Mouse (Mus musculus): ENCODE measurements around the gene Tet2. TPM values are rescaled to one million over a fixed set of nuclear protein-coding genes. Genes with fewer than 3 reads are reported as not detected.

Gene Tet2
- polyA plus RNA-seq, 1 experiment: not detected

DNA sequence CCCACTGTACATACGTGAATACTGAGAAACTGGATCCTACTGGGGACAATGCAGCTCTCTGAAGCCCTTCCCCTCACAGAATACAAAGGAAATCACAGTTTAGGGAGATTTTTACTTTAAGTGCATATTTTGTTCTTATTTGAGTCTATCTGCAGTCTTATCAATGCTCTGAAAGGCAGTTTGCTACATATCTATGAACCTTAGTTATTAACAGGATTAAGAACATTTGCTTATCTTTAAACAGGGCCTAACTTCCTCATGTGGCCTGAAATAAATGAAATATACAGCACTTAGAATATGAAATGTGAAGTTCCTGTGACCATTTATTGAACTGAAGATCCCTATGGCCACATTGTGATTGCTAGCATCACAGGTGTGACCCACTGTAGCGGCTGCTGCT is 53.6 kb downstream of the Tet2 start:
- Histone ChIP-seq H3K4me3 (ENCODE audit: insufficient read depth, low read depth, low read length) (no peak overlapping the region), H3K4me1 (ENCODE audit: control insufficient read depth, insufficient read depth, low read length) (no peaks in the 10 kb centered on the region), H3K27ac (ENCODE audit: insufficient read depth, low read depth, low read length) (no peak overlapping the region)
- TF ChIP-seq CTCF (IDR thresholded peaks at IDR 0.05; ENCODE audit: insufficient read depth, low read depth, low read length) (no peak), POLR2A (IDR thresholded peaks at IDR 0.05; ENCODE audit: insufficient read depth, low read depth, low read length) (no peak)
- 89% methylated on average over 2 of the region's 2 CpGs for WGBS

GRCm38 (mm10) chr3:133488022-133488725 is 56.8 kb downstream of the Tet2 start:
- TF ChIP-seq CTCF (IDR thresholded peaks at IDR 0.05; ENCODE audit: insufficient read depth, low read depth, low read length): no peak
- no peak for TF ChIP-seq POLR2A (IDR thresholded peaks at IDR 0.05; ENCODE audit: insufficient read depth, low read depth, low read length)
- no peak overlapping the region for H3K27ac ChIP-seq (ENCODE audit: insufficient read depth, low read depth, low read length)
- 91% methylated on average over 13 of the region's 13 CpGs for WGBS

GRCm38 (mm10) chr3:133482887-133483286 is 62.1 kb downstream of the Tet2 start:
- Histone ChIP-seq H3K27ac (ENCODE audit: insufficient read depth, low read depth, low read length) (no peak overlapping the region), H3K4me1 (ENCODE audit: control insufficient read depth, insufficient read depth, low read length) (no peaks in the 10 kb centered on the region), H3K4me3 (ENCODE audit: insufficient read depth, low read depth, low read length) (no peak overlapping the region)
- TF ChIP-seq CTCF (IDR thresholded peaks at IDR 0.05; ENCODE audit: insufficient read depth, low read depth, low read length) (no peak), POLR2A (IDR thresholded peaks at IDR 0.05; ENCODE audit: insufficient read depth, low read depth, low read length) (no peak)
- 36% methylated on average over 1 of the region's 1 CpGs for WGBS

More at GRCm38 (mm10) chr3:133488022-133488725, 56.8 kb downstream of the Tet2 start:
- Histone ChIP-seq H3K4me3 (ENCODE audit: insufficient read depth, low read depth, low read length) (no peak overlapping the region), H3K4me1 (ENCODE audit: control insufficient read depth, insufficient read depth, low read length) (no peaks in the 10 kb centered on the region)

DNA sequence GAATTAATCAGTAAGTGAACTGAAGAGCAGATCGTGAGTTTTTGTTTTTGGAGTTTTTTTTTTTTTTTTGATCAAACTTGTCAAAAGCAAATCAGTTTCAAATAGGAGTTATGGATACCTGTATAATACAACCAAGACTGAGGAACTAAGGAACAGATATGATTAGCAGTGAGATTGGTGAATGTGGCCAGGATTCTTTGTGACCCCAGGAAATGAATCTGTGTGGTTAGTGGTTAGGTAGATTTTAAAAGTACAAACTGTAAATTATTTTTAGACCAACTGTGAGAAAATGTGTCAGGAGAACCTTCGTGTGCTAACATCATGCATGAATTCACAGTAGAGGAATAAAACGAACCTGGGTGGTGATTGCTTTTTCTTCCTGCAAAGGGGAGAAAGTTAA is 66.0 kb downstream of the Tet2 start:
- 77% methylated on average over 3 of the region's 3 CpGs for WGBS
- TF ChIP-seq CTCF (IDR thresholded peaks at IDR 0.05; ENCODE audit: insufficient read depth, low read depth, low read length) (no peak), POLR2A (IDR thresholded peaks at IDR 0.05; ENCODE audit: insufficient read depth, low read depth, low read length) (no peak)
- H3K27ac ChIP-seq (ENCODE audit: insufficient read depth, low read depth, low read length): no peak overlapping the region
- H3K4me1 ChIP-seq (ENCODE audit: control insufficient read depth, insufficient read depth, low read length): peaks cover 2% of the 10 kb centered on the region; the same call in 1 of the 2 replicates
- no peak overlapping the region for H3K4me3 ChIP-seq (ENCODE audit: insufficient read depth, low read depth, low read length)

- H3K4me3 ChIP-seq (ENCODE audit: insufficient read depth, low read depth, low read length): no peak overlapping the region
- peaks cover 2% of the 10 kb centered on the region; the same call in 1 of the 2 replicates for H3K4me1 ChIP-seq (ENCODE audit: control insufficient read depth, insufficient read depth, low read length)
- no peak overlapping the region for H3K27ac ChIP-seq (ENCODE audit: insufficient read depth, low read depth, low read length)
- WGBS: 37% methylated on average over 1 of the region's 1 CpGs
- TF ChIP-seq POLR2A (IDR thresholded peaks at IDR 0.05; ENCODE audit: insufficient read depth, low read depth, low read length) (no peak), CTCF (IDR thresholded peaks at IDR 0.05; ENCODE audit: insufficient read depth, low read depth, low read length) (no peak)
Observed at GRCm38 (mm10) chr3:133473781-133474180, 71.2 kb downstream of the Tet2 start.

DNA sequence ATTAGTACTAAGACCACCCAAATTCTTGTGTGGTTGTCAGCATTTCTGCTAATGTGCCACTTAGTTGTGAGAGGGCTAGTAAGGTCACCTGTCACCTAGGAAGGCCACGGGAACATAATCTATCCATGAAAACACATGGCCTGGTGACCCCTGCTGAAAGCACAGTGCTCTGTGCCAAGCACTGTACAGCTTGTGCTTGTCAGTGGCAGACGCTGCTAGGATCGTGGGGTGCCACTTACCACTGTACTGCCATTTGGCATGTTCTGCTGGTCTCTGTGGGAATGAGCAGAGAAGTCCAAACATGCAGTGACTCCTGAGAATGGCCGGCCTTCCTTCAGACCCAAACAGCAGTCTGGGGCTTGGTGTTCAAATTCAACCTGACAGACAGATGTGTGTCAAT is 73.8 kb downstream of the Tet2 start:
- 84% methylated on average over 4 of the region's 4 CpGs for whole genome bisulfite sequencing
- Histone ChIP-seq H3K4me3 (ENCODE audit: insufficient read depth, low read depth, low read length) (no peak overlapping the region), H3K27ac (ENCODE audit: insufficient read depth, low read depth, low read length) (no peak overlapping the region), H3K4me1 (ENCODE audit: control insufficient read depth, insufficient read depth, low read length) (peaks cover 2% of the 10 kb centered on the region; the same call in 1 of the 2 replicates)
- TF ChIP-seq CTCF (IDR thresholded peaks at IDR 0.05; ENCODE audit: insufficient read depth, low read depth, low read length): no peak
- TF ChIP-seq POLR2A (IDR thresholded peaks at IDR 0.05; ENCODE audit: insufficient read depth, low read depth, low read length): no peak

DNA sequence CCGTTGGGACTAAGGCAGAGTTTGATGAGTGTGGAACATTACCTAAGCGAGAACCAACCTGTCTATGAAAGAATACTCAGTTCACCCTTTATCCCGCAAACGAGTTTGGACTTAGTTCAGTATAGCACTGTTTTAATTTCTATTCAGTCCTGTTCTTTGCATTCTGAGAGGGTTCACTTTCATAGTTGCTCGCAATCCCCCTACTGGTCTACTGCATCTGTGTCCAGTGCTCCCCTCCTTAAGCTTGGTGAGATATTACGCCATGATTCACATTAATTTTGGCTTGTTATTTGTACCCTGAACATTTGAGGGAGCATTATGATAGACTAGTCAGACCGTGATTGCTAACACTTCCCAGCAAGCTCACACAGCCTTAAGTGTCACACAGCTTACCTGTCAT is 76.1 kb downstream of the Tet2 start:
- TF ChIP-seq CTCF (IDR thresholded peaks at IDR 0.05; ENCODE audit: insufficient read depth, low read depth, low read length) (no peak), POLR2A (IDR thresholded peaks at IDR 0.05; ENCODE audit: insufficient read depth, low read depth, low read length) (no peak)
- Histone ChIP-seq H3K4me1 (ENCODE audit: control insufficient read depth, insufficient read depth, low read length) (no peaks in the 10 kb centered on the region), H3K4me3 (ENCODE audit: insufficient read depth, low read depth, low read length) (no peak overlapping the region), H3K27ac (ENCODE audit: insufficient read depth, low read depth, low read length) (no peak overlapping the region)
- WGBS: 91% methylated on average over 7 of the region's 7 CpGs

DNA sequence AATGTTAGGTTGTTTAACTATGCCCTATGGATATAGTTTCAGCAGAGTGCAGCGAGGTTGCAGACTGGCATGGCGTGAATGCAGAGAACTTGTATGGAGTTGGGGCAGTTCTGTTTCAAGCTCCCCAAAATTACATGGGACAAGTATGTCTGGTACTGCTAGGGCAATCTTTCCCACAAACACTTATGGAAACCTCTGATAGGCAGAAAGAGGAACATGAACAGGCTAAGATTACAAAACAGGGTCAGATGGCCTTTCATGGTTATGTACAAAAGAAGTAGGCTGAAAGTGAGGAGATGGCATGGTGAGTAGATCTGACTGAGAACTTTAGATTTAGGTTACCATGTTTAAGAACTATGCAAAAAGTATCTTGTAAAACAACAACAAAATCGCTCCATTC is 81.7 kb downstream of the Tet2 start:
- no peak overlapping the region for H3K4me3 ChIP-seq (ENCODE audit: insufficient read depth, low read depth, low read length)
- WGBS: 93% methylated on average over 3 of the region's 3 CpGs
- peaks cover 2% of the 10 kb centered on the region; the same call in 1 of the 2 replicates for H3K4me1 ChIP-seq (ENCODE audit: control insufficient read depth, insufficient read depth, low read length)
- TF ChIP-seq CTCF (IDR thresholded peaks at IDR 0.05; ENCODE audit: insufficient read depth, low read depth, low read length): no peak
- no peak for TF ChIP-seq POLR2A (IDR thresholded peaks at IDR 0.05; ENCODE audit: insufficient read depth, low read depth, low read length)
- H3K27ac ChIP-seq (ENCODE audit: insufficient read depth, low read depth, low read length): no peak overlapping the region

DNA sequence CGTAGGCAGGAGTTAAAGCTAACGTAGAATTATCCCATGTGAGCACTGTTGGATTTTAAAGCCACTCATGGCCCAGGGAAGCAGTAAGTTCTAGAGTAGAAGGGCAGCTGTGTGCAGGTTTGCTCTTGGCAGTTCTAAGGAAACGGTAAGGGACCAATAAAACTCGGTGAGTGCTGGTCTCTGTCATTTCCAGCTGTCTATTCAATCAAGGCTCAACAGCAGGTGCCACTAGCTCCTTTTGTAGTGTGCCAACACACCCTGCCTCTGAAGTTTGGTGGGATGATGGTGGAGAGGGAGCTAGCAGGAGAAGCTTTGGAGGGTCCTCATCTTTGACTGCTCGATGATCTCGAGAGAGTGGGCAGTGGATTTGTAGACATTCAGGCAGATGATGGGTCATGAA is 82.5 kb downstream of the Tet2 start:
- H3K4me3 ChIP-seq (ENCODE audit: insufficient read depth, low read depth, low read length): no peak overlapping the region
- 76% methylated on average over 6 of the region's 6 CpGs for WGBS
- TF ChIP-seq POLR2A (IDR thresholded peaks at IDR 0.05; ENCODE audit: insufficient read depth, low read depth, low read length) (no peak), CTCF (IDR thresholded peaks at IDR 0.05; ENCODE audit: insufficient read depth, low read depth, low read length) (no peak)
- H3K27ac ChIP-seq (ENCODE audit: insufficient read depth, low read depth, low read length): no peak overlapping the region
- peaks cover 2% of the 10 kb centered on the region; the same call in 1 of the 2 replicates for H3K4me1 ChIP-seq (ENCODE audit: control insufficient read depth, insufficient read depth, low read length)
